Mouse (Mus musculus) splenic B cell, adult 2 months (primary cell): ENCODE results near the gene Hmga1.

Source experiments
- DNase-seq: peaks from one replicate; pipeline ENCODE4 v3.0.0-alpha.2; 2011; ENCODE audit warnings: low read depth, low spot score
- H3K27me3 ChIP-seq: 2 replicates; pipeline ENCODE4 v1.6.1; 2012; ENCODE audit warnings: mild to moderate bottlenecking, low read length, moderate library complexity, mixed read lengths; ENCODE audit not compliant: control insufficient read depth, poor library complexity, insufficient read depth, severe bottlenecking
- H3K36me3 ChIP-seq: 2 replicates; pipeline ENCODE4 v1.6.1; 2012; ENCODE audit warnings: mild to moderate bottlenecking, low read length, moderate library complexity, mixed read lengths; ENCODE audit not compliant: control insufficient read depth, poor library complexity, insufficient read depth, severe bottlenecking

Hmga1 gene

DNA sequence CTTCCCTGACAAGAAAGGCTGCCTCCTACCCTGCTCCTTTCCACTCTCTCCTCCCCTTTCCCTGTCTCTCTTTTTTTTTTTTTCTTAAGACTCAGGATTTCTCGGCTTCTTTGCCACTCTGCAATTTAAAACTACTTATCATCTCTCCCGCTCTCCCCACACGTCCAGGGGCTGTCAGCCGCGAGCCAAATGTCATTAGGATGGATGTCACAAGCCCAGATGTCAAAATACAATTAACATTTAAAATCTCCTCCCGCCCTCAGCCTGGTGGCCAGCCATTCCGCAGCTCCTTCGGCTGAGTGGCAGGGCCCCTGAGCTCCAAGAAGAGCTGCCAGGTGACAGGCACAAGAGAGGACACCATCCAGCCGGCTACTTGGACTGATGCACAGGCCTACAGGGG, 38.0 kb upstream of the Hmga1 start:
- DNase-seq, result no peak

DNA sequence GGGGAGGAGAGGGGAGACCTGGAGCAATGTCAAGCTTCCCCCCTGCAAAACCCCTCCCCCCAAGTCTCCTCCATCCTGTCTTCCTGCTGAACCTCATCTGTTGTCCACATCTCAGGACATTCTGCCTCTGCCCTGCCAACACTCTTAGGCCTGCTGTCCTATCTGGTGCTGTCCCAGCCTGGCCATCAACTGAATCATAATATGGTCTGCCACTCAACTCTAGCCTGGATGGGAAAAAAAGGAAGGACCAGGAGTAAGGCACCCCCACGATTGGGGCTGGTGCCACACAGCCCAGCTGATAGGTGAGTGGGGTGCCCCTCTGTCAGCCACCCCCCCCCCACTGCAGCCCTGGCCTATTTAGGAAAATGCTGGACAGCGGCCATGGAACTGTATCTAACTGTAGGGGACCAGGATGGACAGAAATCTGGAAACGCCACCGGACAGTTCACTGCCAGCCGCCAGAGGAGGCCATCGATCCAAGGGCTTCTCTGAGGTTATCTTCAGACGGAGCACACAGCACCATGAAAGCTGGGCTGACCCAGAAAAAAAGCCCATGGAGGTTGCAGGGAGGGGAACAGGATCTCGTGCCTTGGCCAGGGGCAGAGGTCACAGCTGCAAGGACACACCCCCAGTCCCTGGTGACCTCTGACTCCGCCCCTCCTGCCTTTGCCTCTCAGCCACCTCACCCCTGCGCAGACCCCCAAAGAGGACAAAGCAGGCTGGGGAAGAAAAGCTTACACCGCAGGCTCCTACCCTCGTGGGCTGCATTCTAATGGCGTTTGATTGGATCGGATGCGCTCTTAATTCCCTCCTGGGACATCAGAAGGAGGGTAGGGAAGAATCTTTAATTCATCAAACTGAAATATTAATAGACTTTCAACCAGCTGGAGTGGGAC, 37.3 kb upstream of the Hmga1 start:
- H3K36me3 ChIP-seq, result no peaks in the 10 kb centered on the region
- H3K27me3 ChIP-seq, result no peaks in the 10 kb centered on the region; the same call in 1 of the 2 replicates
- DNase-seq, result no peak

More for the DNA sequence above, 38.0 kb upstream of the Hmga1 start:
- Histone ChIP-seq H3K27me3 (no peaks in the 10 kb centered on the region; the same call in 1 of the 2 replicates), H3K36me3 (no peaks in the 10 kb centered on the region)

DNA sequence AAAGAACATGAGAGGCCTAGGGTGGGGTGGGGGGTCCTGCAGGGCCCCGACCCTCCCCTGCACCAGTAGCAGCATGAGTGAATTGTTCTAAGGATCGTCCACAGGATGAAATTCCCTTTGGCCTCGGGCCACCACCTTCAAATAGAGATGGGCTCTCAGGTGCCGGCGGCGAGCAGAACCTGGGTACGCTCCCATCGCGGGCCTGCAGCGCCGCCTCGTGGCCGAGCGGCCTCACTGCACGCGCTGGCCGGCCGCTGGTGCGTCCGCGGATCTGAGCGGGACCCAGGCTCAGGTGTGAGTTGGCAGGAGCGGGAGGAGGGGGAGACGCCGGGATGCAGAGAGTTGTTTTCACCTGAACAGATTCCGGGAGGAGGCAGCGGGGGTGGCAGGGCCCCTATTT, 35.7 kb upstream of the Hmga1 start:
- Histone ChIP-seq H3K27me3 (no peaks in the 10 kb centered on the region; the same call in 1 of the 2 replicates), H3K36me3 (no peaks in the 10 kb centered on the region)
- DNase-seq, result peak; percentile 75

- H3K36me3 ChIP-seq, result no peaks in the 10 kb centered on the region
- H3K27me3 ChIP-seq, result no peaks in the 10 kb centered on the region; the same call in 1 of the 2 replicates
- DNase-seq, result no peak
Observed at GRCm38 (mm10) chr17:27521303-27521702, 35.0 kb upstream of the Hmga1 start, which contains the start of gene Grm4. Gene Grm4, minus strand, starts transcription at chr17:27521403.

DNA sequence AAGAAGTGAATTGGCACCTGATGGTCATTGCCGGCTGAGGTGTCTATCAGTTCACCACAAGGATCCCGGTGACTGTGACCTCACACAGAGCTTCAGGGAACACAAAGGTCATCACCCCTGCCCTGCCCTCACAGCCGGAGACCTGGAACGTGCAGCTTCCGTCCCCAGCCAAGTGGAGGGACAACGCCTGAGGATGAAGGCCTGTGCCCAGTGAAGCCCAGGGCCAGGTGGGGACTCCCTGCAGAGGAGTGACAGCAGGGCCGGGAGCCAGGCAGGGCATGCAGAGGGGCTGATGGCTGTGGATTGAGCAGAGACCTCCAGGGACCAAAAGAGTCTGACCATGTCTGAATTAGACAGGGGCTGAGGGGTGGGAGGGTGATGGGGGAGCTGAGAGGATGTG, 33.2 kb upstream of the Hmga1 start:
- no peak for DNase-seq
- Histone ChIP-seq H3K27me3 (no peaks in the 10 kb centered on the region; the same call in 1 of the 2 replicates), H3K36me3 (no peaks in the 10 kb centered on the region)

DNA sequence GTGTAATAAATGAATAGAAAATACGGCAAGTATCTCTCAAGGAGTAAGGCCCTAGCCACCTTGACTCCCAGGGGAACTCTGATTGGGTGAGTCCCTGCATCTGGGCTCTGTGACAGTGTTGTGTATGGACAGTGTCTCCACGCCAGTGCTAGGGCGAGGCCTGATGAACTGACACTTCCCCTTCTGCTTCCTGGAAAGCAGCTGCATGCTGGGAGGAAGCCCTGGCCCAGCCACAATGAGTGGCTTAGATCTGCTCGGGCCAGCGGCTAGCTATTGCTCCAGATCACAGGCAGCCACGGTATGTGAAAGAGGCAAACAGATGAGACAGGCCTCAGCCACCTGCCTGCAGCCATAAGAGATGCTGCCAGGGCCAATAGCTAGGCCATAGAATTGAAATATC, 29.1 kb upstream of the Hmga1 start:
- DNase-seq, result peak; percentile 57
- H3K36me3 ChIP-seq, result no peaks in the 10 kb centered on the region
- no peaks in the 10 kb centered on the region for H3K27me3 ChIP-seq

DNA sequence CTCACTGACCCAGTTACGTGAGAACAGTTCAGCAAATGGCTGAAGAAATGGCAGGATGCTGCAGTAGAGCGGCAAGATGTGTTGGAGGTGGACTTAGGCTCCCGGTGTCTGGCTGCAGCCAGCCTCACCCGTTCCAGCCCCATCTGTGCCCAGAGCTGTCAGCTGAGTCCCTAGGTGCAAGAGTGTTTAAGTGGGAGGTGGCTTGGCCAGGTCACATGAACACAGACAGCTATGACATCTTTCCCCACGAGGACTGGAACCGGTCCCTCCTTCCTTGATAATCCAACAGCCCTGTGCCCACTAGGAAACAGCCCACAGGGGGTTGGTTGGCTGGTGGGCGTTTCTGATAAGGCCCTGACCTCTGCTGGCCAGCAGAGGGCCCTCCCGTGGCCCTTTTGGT, 28.3 kb upstream of the Hmga1 start:
- no peak for DNase-seq
- Histone ChIP-seq H3K27me3 (no peaks in the 10 kb centered on the region), H3K36me3 (no peaks in the 10 kb centered on the region)

- H3K27me3 ChIP-seq, result no peaks in the 10 kb centered on the region
- H3K36me3 ChIP-seq, result no peaks in the 10 kb centered on the region
- no peak for DNase-seq
Observed at GRCm38 (mm10) chr17:27528767-27529166, 27.5 kb upstream of the Hmga1 start.

DNA sequence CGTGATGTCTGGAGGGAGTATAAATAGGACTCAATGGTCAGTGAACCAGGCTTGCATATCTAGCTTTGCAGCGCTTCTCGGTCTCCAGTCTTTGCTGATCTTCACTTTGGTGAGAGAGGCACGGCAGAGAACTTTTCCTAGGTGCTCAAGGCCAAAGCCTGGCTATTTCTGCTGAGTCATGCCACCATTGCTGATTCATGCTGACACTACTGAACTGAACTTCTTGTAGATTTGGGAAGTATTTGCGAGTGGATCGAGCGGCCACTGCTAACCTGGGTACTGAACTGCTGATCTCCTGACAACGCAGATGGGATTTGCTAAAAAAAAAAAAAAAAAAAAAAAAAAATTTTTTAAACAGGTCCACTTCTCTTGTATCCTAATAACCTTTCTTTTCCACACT, 24.2 kb upstream of the Hmga1 start:
- no peaks in the 10 kb centered on the region for H3K27me3 ChIP-seq
- no peaks in the 10 kb centered on the region for H3K36me3 ChIP-seq
- no peak for DNase-seq

- Histone ChIP-seq H3K36me3 (no peaks in the 10 kb centered on the region), H3K27me3 (no peaks in the 10 kb centered on the region)
- peak; percentile 48 for DNase-seq
Observed at GRCm38 (mm10) chr17:27533354-27533753, 22.9 kb upstream of the Hmga1 start.

DNA sequence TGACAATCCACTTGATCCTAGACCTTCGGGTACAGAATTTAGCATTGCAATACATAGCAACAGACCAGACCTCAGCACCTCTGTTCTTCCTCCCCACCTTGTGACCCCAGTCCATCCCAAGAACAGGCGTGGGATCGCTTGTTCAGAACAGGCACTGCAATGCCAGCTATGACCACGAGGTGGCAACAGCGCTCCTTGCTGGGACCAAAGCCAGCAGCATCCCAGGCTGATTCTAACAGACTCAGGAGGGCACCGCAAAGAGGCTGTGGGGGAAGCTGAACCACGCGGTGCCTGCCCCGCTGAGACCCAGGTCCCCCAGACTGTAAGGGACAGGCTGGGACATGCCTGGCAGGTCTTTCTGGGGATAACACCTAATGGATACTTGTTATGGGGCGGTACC, 21.6 kb upstream of the Hmga1 start:
- H3K36me3 ChIP-seq, result no peaks in the 10 kb centered on the region
- DNase-seq, result peak; percentile 92
- H3K27me3 ChIP-seq, result no peaks in the 10 kb centered on the region

GRCm38 (mm10) chr17:27541261-27541660, 15.0 kb upstream of the Hmga1 start:
- Histone ChIP-seq H3K27me3 (no peaks in the 10 kb centered on the region), H3K36me3 (no peaks in the 10 kb centered on the region)
- DNase-seq, result no peak

DNA sequence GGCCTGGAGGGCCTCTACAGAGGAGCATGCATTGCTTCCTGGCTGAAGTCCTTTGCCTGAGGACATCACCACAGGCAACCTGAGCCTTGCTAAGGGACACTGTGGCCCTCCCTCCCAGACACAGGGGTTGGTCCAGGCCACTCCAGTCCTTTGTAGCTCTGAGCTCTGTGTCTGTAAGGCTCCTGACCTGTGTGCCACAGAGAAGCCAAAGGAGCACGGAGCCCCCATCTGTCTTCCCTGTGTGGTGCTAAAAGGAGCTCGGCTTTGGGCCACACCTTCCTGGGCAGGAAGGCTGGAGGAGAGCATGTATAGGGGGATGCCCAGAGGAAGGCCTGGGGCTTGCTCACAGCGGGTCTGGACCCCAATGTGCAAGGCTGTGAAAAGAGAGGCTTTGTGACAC, 14.3 kb upstream of the Hmga1 start:
- DNase-seq, result no peak
- Histone ChIP-seq H3K36me3 (no peaks in the 10 kb centered on the region), H3K27me3 (no peaks in the 10 kb centered on the region)

- Histone ChIP-seq H3K36me3 (no peaks in the 10 kb centered on the region), H3K27me3 (no peaks in the 10 kb centered on the region)
- no peak for DNase-seq
Observed at GRCm38 (mm10) chr17:27544551-27544950, 11.7 kb upstream of the Hmga1 start.

GRCm38 (mm10) chr17:27545991-27546390, 10.3 kb upstream of the Hmga1 start:
- no peak for DNase-seq
- Histone ChIP-seq H3K36me3 (no peaks in the 10 kb centered on the region), H3K27me3 (no peaks in the 10 kb centered on the region)
